Mouse (Mus musculus): Measurements from ENCODE around the gene Mettl7a1. TPM values are rescaled to one million over a fixed set of nuclear protein-coding genes. Genes with fewer than 3 reads are reported as not detected.
"Not testable (repeated sequence)": the region's sequence is repeated elsewhere in the genome, so short reads cannot be mapped to it uniquely, and the experiment has no call there.

Mettl7a1 gene
- polyA plus RNA-seq, 1 experiment from 2014 or later, result 6.6 TPM

GRCm38 (mm10) chr15:100303428-100304018 lies 417 bp upstream of the Mettl7a1 start:
- ATAC-seq (ENCODE audit: low read depth), result no peak
- no peaks in the 10 kb centered on the region for H3K27me3 ChIP-seq
- H3K9ac ChIP-seq, result peak overlapping the region; percentile 83; the same call in 1 of the 2 replicates
- peak overlapping the region; percentile 87 for H3K4me2 ChIP-seq
- no peaks in the 10 kb centered on the region for H3K9me3 ChIP-seq (replicated peaks)
- H3K36me3 ChIP-seq, result no peaks in the 10 kb centered on the region
- DNase-seq, result no peak
- H3K4me3 ChIP-seq (replicated peaks), result peak overlapping the region; percentile 73
- WGBS (ENCODE audit: insufficient replicate concordance), result 43% methylated on average over 8 of the region's 8 CpGs
- peak overlapping the region; percentile 94 for H3K27ac ChIP-seq
- peaks cover 57% of the 10 kb centered on the region for H3K4me1 ChIP-seq (replicated peaks)

- ATAC-seq (ENCODE audit: low read depth), result no peak
- peak overlapping the region; percentile 73 for H3K4me3 ChIP-seq (replicated peaks)
- peak overlapping the region; percentile 87 for H3K4me2 ChIP-seq
Measured at GRCm38 (mm10) chr15:100306201-100306600, 2.3 kb downstream of the Mettl7a1 start.

GRCm38 (mm10) chr15:100307438-100308096 lies 3.6 kb downstream of the Mettl7a1 start:
- Histone ChIP-seq H3K4me2 (peak overlapping the region; percentile 26; the same call in 1 of the 2 replicates), H3K4me1 (replicated peaks) (peaks cover 52% of the 10 kb centered on the region)
- DNase-seq, result peak; percentile 31
- not testable (repeated sequence) for H3K4me3 ChIP-seq (replicated peaks); H3K27ac ChIP-seq; H3K27me3 ChIP-seq; H3K9ac ChIP-seq; H3K9me3 ChIP-seq (replicated peaks); H3K36me3 ChIP-seq
- 23% methylated on average over 11 of the region's 11 CpGs for WGBS (ENCODE audit: insufficient replicate concordance)
- peak; percentile 56; the same call in 1 of the 2 replicates for ATAC-seq (ENCODE audit: low read depth)

More at GRCm38 (mm10) chr15:100306201-100306600, 2.3 kb downstream of the Mettl7a1 start:
- DNase-seq, result no peak
- H3K27me3 ChIP-seq, result no peaks in the 10 kb centered on the region
- no peak overlapping the region for H3K9ac ChIP-seq
- 50% methylated on average over 2 of the region's 2 CpGs for WGBS (ENCODE audit: insufficient replicate concordance)
- H3K36me3 ChIP-seq, result no peaks in the 10 kb centered on the region
- no peaks in the 10 kb centered on the region for H3K9me3 ChIP-seq (replicated peaks)
- H3K27ac ChIP-seq, result no peak overlapping the region; the same call in 1 of the 2 replicates
- H3K4me1 ChIP-seq (replicated peaks), result peaks cover 42% of the 10 kb centered on the region

GRCm38 (mm10) chr15:100312346-100312745 lies 8.4 kb downstream of the Mettl7a1 start:
- Histone ChIP-seq H3K36me3 (peaks cover 14% of the 10 kb centered on the region; the same call in 1 of the 2 replicates), H3K4me1 (replicated peaks) (peaks cover 22% of the 10 kb centered on the region), H3K27ac (no peak overlapping the region), H3K27me3 (no peaks in the 10 kb centered on the region), H3K4me2 (no peak overlapping the region), H3K4me3 (replicated peaks) (no peak overlapping the region), H3K9me3 (replicated peaks) (no peaks in the 10 kb centered on the region), H3K9ac (no peak overlapping the region)
- ATAC-seq (ENCODE audit: low read depth) (no peak), DNase-seq (no peak)
- 57% methylated on average over 2 of the region's 2 CpGs for WGBS (ENCODE audit: insufficient replicate concordance)

GRCm38 (mm10) chr15:100314448-100315145 lies 10.7 kb downstream of the Mettl7a1 start:
- H3K4me3 ChIP-seq (replicated peaks), result no peak overlapping the region
- no peaks in the 10 kb centered on the region for H3K9me3 ChIP-seq (replicated peaks)
- WGBS (ENCODE audit: insufficient replicate concordance), result 80% methylated on average over 5 of the region's 5 CpGs
- H3K27ac ChIP-seq, result no peak overlapping the region
- no peak overlapping the region for H3K9ac ChIP-seq
- H3K4me1 ChIP-seq (replicated peaks), result peaks cover 18% of the 10 kb centered on the region
- DNase-seq (no peak), ATAC-seq (ENCODE audit: low read depth) (no peak)
- no peaks in the 10 kb centered on the region for H3K27me3 ChIP-seq
- H3K36me3 ChIP-seq, result peaks cover 14% of the 10 kb centered on the region; the same call in 1 of the 2 replicates
- no peak overlapping the region for H3K4me2 ChIP-seq

- not testable (repeated sequence) for H3K4me3 ChIP-seq (replicated peaks); H3K4me2 ChIP-seq; H3K27me3 ChIP-seq; H3K27ac ChIP-seq; H3K9me3 ChIP-seq (replicated peaks); DNase-seq; H3K9ac ChIP-seq
- peaks cover 11% of the 10 kb centered on the region; the same call in 1 of the 2 replicates for H3K4me1 ChIP-seq (replicated peaks)
- peak; percentile 43; the same call in 1 of the 2 replicates for ATAC-seq (ENCODE audit: low read depth)
- 66% methylated on average over 4 of the region's 4 CpGs for WGBS (ENCODE audit: insufficient replicate concordance)
- H3K36me3 ChIP-seq, result peaks cover 14% of the 10 kb centered on the region; the same call in 1 of the 2 replicates
Measured at GRCm38 (mm10) chr15:100318014-100318671, 14.2 kb downstream of the Mettl7a1 start.

- H3K27ac ChIP-seq, result peak overlapping the region; percentile 39; the same call in 1 of the 2 replicates
- no peak for DNase-seq
Measured at GRCm38 (mm10) chr15:100319884-100320283, 15.9 kb downstream of the Mettl7a1 start.

GRCm38 (mm10) chr15:100320295-100320905 lies 16.5 kb downstream of the Mettl7a1 start:
- no peak overlapping the region for H3K9ac ChIP-seq
- H3K4me3 ChIP-seq (replicated peaks), result no peak overlapping the region
- H3K36me3 ChIP-seq, result no peaks in the 10 kb centered on the region
- 62% methylated on average over 9 of the region's 9 CpGs for WGBS (ENCODE audit: insufficient replicate concordance)
- H3K9me3 ChIP-seq (replicated peaks), result no peaks in the 10 kb centered on the region
- DNase-seq (no peak), ATAC-seq (ENCODE audit: low read depth) (no peak)
- H3K27ac ChIP-seq, result peak overlapping the region; percentile 39; the same call in 1 of the 2 replicates
- peaks cover 18% of the 10 kb centered on the region for H3K4me1 ChIP-seq (replicated peaks)
- H3K4me2 ChIP-seq, result no peak overlapping the region
- no peaks in the 10 kb centered on the region for H3K27me3 ChIP-seq

More at GRCm38 (mm10) chr15:100319884-100320283, 15.9 kb downstream of the Mettl7a1 start:
- Histone ChIP-seq H3K4me3 (replicated peaks) (no peak overlapping the region), H3K9me3 (replicated peaks) (no peaks in the 10 kb centered on the region), H3K4me1 (replicated peaks) (peaks cover 18% of the 10 kb centered on the region), H3K27me3 (no peaks in the 10 kb centered on the region), H3K36me3 (peaks cover 2% of the 10 kb centered on the region; the same call in 1 of the 2 replicates), H3K4me2 (no peak overlapping the region), H3K9ac (no peak overlapping the region)
- 63% methylated on average over 1 of the region's 1 CpGs for WGBS (ENCODE audit: insufficient replicate concordance)
- no peak for ATAC-seq (ENCODE audit: low read depth)

GRCm38 (mm10) chr15:100321134-100321533 lies 17.2 kb downstream of the Mettl7a1 start:
- DNase-seq, result no peak
- Histone ChIP-seq H3K4me1 (replicated peaks) (peaks cover 18% of the 10 kb centered on the region), H3K27me3 (no peaks in the 10 kb centered on the region), H3K9ac (no peak overlapping the region), H3K36me3 (no peaks in the 10 kb centered on the region), H3K4me2 (no peak overlapping the region), H3K4me3 (replicated peaks) (no peak overlapping the region), H3K9me3 (replicated peaks) (no peaks in the 10 kb centered on the region), H3K27ac (peak overlapping the region; percentile 6; the same call in 1 of the 2 replicates)
- WGBS (ENCODE audit: insufficient replicate concordance), result 44% methylated on average over 5 of the region's 5 CpGs
- no peak for ATAC-seq (ENCODE audit: low read depth)

- Histone ChIP-seq H3K36me3 (no peaks in the 10 kb centered on the region), H3K4me2 (no peak overlapping the region), H3K9ac (no peak overlapping the region), H3K9me3 (replicated peaks) (no peaks in the 10 kb centered on the region), H3K27me3 (no peaks in the 10 kb centered on the region), H3K4me1 (replicated peaks) (peaks cover 14% of the 10 kb centered on the region), H3K27ac (no peak overlapping the region), H3K4me3 (replicated peaks) (no peak overlapping the region)
- 44% methylated on average over 12 of the region's 12 CpGs for WGBS (ENCODE audit: insufficient replicate concordance)
- DNase-seq (peak; percentile 53), ATAC-seq (ENCODE audit: low read depth) (no peak)
Measured at GRCm38 (mm10) chr15:100324021-100324591, 20.2 kb downstream of the Mettl7a1 start.

All from liver, embryonic 13.5 days (tissue).